Mouse (Mus musculus) liver, postnatal 0 days (tissue): ENCODE data around the gene Gm11027. TPM values are rescaled to one million over a fixed set of nuclear protein-coding genes. Genes with fewer than 3 reads are reported as not detected.

Source experiments
- ATAC-seq: fragments of 200-750 bp; cut with Nextera tagmentation; 2 replicates; pipeline ENCODE4 v1.8.0; 2017; ENCODE audit warnings: mild to moderate bottlenecking, moderate library complexity
- DNase-seq: peaks from one replicate; pipeline ENCODE4 v3.0.0-alpha.2; 2016
- H3K27ac ChIP-seq: fragments of 300-500 bp; sonication (generic); 2 replicates; pipeline ENCODE4 v1.5.1; 2014; ENCODE audit warnings: antibody characterized with exemption, moderate library complexity, mild to moderate bottlenecking, low read depth
- H3K27me3 ChIP-seq: fragments of 300-500 bp; sonication (generic); 2 replicates; pipeline ENCODE4 v1.6.1; 2014; ENCODE audit warnings: low read length, control low read depth, mixed read lengths; ENCODE audit not compliant: insufficient read depth
- H3K36me3 ChIP-seq: fragments of 300-500 bp; sonication (generic); replicated peaks from 2 replicates; pipeline ENCODE4 v1.6.1; 2014; ENCODE audit warnings: mild to moderate bottlenecking, control low read depth, low read length, moderate library complexity, mixed read lengths; ENCODE audit not compliant: insufficient read depth
- H3K4me1 ChIP-seq: fragments of 300-500 bp; sonication (generic); 2 replicates; pipeline ENCODE4 v1.6.1; 2014; ENCODE audit warnings: antibody characterized with exemption, mild to moderate bottlenecking, control low read depth; ENCODE audit not compliant: insufficient read depth
- H3K4me2 ChIP-seq: fragments of 300-500 bp; sonication (generic); 2 replicates; pipeline ENCODE4 v1.6.1; 2014; ENCODE audit warnings: low read depth, mild to moderate bottlenecking, low read length, moderate library complexity, mixed read lengths
- H3K4me3 ChIP-seq: fragments of 300-500 bp; sonication (generic); 2 replicates; pipeline ENCODE4 v1.5.1; 2014; ENCODE audit warnings: low read depth, low read length
- H3K9ac ChIP-seq: fragments of 300-500 bp; sonication (generic); replicated peaks from 2 replicates; pipeline ENCODE4 v1.6.1; 2014; ENCODE audit warnings: mild to moderate bottlenecking, moderate library complexity
- H3K9me3 ChIP-seq: fragments of 300-500 bp; sonication (generic); 2 replicates; pipeline ENCODE4 v1.6.1; 2016; ENCODE audit warnings: mild to moderate bottlenecking, control low read depth, low read length, mixed read lengths
- CTCF ChIP-seq: sonication (generic); IDR thresholded peaks from 2 replicates; pipeline ENCODE4 v1.5.1; 2016; ENCODE audit warnings: antibody characterized with exemption, low read depth
- EP300 ChIP-seq: IDR thresholded peaks from 2 replicates; pipeline ENCODE4 v1.6.1; 2016; ENCODE audit warnings: antibody characterized with exemption, low read depth, mild to moderate bottlenecking
- WGBS: fragments of 180-500 bp; shearing (Covaris S2); extraction: QIAGEN DNeasy Blood & Tissue Kit; methylation state at CpG from one replicate; pipeline ENCODE4 v1.1.7; 2014; ENCODE audit not compliant: insufficient replicate concordance; 5-methylcytosine and 5-hydroxymethylcytosine counted together
- polyA plus RNA-seq: library from polyadenylated mRNA; unstranded; fragments of >200 nt; fragmentation: Nextera tagmentation; extraction: Ambion mirVana; gene quantifications from 2 replicates; pipeline ENCODE4 v1.2.1, GENCODE M21; 2015

Gene Gm11027
- polyA plus RNA-seq, 1 experiment from 2014 or later = not detected

DNA sequence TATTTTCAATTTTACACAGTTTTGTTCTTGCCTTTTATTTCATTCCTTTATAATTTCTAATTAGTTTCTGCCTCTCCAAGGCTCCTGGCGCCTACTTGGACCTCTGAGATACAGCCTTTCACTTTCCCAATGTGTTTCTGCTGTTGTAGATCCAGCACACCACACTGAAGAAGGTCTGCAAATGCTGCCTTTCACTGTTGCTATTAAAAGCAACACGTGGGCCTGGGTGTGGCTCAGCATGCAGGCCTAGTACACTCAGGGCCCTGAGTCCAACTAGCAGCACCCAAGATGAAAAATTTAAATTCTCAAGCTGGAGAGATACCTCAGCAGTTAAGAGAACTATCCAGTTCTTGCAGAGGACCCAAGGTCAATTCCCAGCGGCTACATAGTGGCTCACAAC is 38.5 kb upstream of the Gm11027 start:
- 63% methylated on average over 3 of the region's 3 CpGs for WGBS
- H3K9me3 ChIP-seq = no peaks in the 10 kb centered on the region
- no peak overlapping the region for H3K9ac ChIP-seq
- DNase-seq (no peak), ATAC-seq (no peak)
- no peak overlapping the region for H3K4me3 ChIP-seq
- no peak overlapping the region for H3K4me2 ChIP-seq
- no peak overlapping the region for H3K27ac ChIP-seq
- no peaks in the 10 kb centered on the region for H3K27me3 ChIP-seq
- H3K4me1 ChIP-seq = no peaks in the 10 kb centered on the region
- TF ChIP-seq EP300 (no peak), CTCF (no peak)
- H3K36me3 ChIP-seq = 0 out of 2 replicates have a peak, but pooled peaks cover 5% of the 10 kb centered on the region

DNA sequence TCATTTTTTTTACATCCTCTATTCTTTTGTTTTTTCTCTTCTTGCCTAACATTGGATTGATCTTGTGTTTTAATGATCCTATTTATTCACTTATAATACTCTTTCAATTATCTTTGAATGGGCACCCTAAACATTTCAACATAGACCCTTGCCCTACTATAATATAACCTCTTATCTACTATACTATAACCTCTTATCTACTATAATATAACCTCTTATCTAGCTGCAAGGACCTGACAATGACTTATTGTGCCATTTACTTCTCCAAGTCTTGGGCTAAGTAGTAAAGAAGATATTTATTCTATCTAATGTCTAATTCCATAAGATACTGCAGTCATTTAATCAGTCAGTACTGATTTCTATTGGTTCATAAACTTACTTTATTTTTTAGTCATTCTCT is 36.8 kb upstream of the Gm11027 start:
- H3K4me1 ChIP-seq = no peaks in the 10 kb centered on the region
- H3K27ac ChIP-seq = no peak overlapping the region
- no peak for TF ChIP-seq EP300
- no peak for TF ChIP-seq CTCF
- no peaks in the 10 kb centered on the region for H3K27me3 ChIP-seq
- H3K36me3 ChIP-seq = 0 out of 2 replicates have a peak, but pooled peaks cover 5% of the 10 kb centered on the region
- ATAC-seq = no peak
- H3K4me3 ChIP-seq = no peak overlapping the region
- no peak for DNase-seq
- H3K9me3 ChIP-seq = no peaks in the 10 kb centered on the region
- no peak overlapping the region for H3K4me2 ChIP-seq
- no peak overlapping the region for H3K9ac ChIP-seq

DNA sequence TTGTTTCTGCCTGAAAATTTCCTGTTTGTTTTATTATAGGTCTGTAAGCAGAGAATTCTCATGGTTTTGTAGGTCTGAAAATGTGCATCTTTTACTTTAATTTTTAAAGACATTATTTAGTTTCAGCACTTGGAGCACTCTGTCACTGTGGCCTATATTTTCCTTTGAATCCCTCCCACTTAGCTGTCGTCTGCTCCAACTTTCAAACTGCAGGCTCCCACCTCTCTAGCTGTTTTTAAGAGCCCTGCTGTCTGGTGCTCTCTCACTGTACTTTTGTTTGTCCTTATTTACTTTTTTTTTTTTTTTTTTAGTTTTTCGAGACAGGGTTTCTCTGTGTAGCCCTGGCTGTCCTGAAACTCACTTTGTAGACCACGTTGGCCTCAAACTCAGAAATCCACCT is 36.4 kb upstream of the Gm11027 start:
- Histone ChIP-seq H3K9ac (no peak overlapping the region), H3K27ac (no peak overlapping the region), H3K9me3 (no peaks in the 10 kb centered on the region), H3K36me3 (0 out of 2 replicates have a peak, but pooled peaks cover 5% of the 10 kb centered on the region), H3K4me1 (no peaks in the 10 kb centered on the region), H3K4me2 (no peak overlapping the region), H3K27me3 (no peaks in the 10 kb centered on the region), H3K4me3 (no peak overlapping the region)
- 76% methylated on average over 3 of the region's 3 CpGs for WGBS
- TF ChIP-seq EP300 = no peak
- TF ChIP-seq CTCF = no peak
- no peak for DNase-seq
- no peak for ATAC-seq

DNA sequence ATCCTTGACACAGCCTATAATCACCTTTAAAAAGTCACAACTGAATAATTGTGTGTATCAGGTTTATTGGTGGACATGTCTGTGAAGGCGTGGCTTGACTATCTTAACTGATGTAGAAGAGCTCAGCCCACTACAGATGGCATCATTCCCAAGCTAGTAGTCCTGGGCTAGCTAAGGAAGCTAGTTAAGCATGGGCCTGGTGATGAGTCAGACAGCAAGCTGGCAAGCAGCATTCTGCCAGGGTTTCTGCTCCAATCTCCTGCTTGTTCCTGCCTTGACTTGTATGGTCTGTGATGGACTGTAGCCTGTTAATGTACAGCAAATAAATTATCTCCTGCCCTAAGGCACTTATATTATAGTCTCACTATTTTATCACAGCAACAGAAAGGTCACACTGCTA is 30.6 kb upstream of the Gm11027 start:
- no peak for TF ChIP-seq EP300
- TF ChIP-seq CTCF = no peak
- no peaks in the 10 kb centered on the region for H3K9me3 ChIP-seq
- no peaks in the 10 kb centered on the region for H3K27me3 ChIP-seq
- WGBS = 66% methylated on average over 1 of the region's 1 CpGs
- ATAC-seq = no peak
- no peak overlapping the region for H3K27ac ChIP-seq
- no peak overlapping the region for H3K9ac ChIP-seq
- no peak overlapping the region for H3K4me2 ChIP-seq
- H3K36me3 ChIP-seq = 0 out of 2 replicates have a peak, but pooled peaks cover 7% of the 10 kb centered on the region
- DNase-seq = no peak
- no peaks in the 10 kb centered on the region for H3K4me1 ChIP-seq
- no peak overlapping the region for H3K4me3 ChIP-seq

DNA sequence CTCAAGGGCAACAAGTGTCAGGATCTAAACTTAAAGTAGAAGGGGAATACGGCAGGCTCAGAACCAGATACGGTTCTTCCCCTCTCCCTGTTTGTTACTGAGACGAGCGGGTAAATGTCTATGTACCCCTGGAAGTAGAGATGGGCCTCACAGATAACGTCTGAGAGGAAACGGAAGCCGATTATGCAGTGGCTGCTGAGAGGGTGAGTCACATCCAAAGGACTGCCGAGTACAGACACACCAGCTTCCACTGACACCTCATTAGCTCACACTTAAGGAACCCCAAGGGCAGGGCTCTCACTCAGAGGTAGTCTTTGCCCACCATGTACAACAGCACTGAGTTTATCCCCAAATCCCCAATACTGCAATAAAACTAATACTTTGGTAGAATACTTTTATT is 20.5 kb upstream of the Gm11027 start:
- no peak overlapping the region for H3K4me2 ChIP-seq
- H3K27me3 ChIP-seq = no peaks in the 10 kb centered on the region
- 0 out of 2 replicates have a peak, but pooled peaks cover 3% of the 10 kb centered on the region for H3K36me3 ChIP-seq
- no peak overlapping the region for H3K9ac ChIP-seq
- H3K4me1 ChIP-seq = no peaks in the 10 kb centered on the region; the same call in 1 of the 2 replicates
- H3K27ac ChIP-seq = no peak overlapping the region
- DNase-seq (no peak), ATAC-seq (peak; percentile 41; the same call in 1 of the 2 replicates)
- no peaks in the 10 kb centered on the region for H3K9me3 ChIP-seq
- no peak overlapping the region for H3K4me3 ChIP-seq
- no peak for TF ChIP-seq CTCF
- no peak for TF ChIP-seq EP300
- WGBS = 26% methylated on average over 8 of the region's 8 CpGs

DNA sequence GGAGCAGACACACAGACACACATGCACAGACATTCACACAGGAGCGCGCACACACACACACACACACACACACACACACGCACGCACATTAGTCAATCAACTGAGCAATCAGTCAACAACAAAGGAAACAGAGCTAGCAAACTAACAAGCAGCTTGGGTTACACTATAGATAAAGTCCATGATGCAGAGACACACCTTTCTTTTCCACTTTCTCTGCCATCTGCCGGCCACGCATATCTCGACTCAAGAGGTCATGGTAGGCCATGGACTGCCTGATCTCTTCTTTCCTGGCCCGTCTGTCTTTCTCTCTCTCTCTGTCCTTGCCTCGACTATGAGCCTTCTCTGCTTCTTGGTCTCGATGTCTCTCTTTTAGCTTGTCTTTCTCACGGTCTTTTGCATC is 19.6 kb upstream of the Gm11027 start:
- 66% methylated on average over 11 of the region's 11 CpGs for WGBS
- Histone ChIP-seq H3K27ac (no peak overlapping the region), H3K9ac (no peak overlapping the region), H3K4me1 (no peaks in the 10 kb centered on the region; the same call in 1 of the 2 replicates), H3K27me3 (no peaks in the 10 kb centered on the region), H3K4me2 (no peak overlapping the region), H3K36me3 (0 out of 2 replicates have a peak, but pooled peaks cover 3% of the 10 kb centered on the region), H3K4me3 (no peak overlapping the region), H3K9me3 (no peaks in the 10 kb centered on the region)
- no peak for ATAC-seq
- TF ChIP-seq CTCF (no peak), EP300 (no peak)
- DNase-seq = no peak

DNA sequence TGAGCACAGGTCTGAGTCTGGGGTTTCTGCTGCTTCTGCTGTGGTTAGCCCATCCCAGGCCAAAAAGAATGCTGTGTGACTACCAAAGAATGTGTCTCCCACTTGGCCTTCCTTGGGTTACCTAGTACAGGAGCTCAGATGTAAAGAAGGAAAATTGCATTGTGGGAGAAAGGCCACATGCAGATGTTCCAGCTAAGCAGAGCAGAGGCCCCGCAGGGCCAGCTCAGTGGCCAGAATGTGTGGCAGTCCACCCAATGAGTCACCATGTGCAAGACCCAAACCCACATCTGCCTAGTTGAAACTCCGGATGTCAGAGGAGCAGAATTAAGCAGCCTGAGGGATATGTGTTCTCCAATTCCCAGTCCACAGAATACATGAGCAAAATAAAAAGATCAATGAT is 16.9 kb upstream of the Gm11027 start:
- DNase-seq (no peak), ATAC-seq (no peak)
- no peaks in the 10 kb centered on the region for H3K36me3 ChIP-seq
- no peak overlapping the region for H3K27ac ChIP-seq
- H3K4me3 ChIP-seq = no peak overlapping the region
- WGBS = 79% methylated on average over 2 of the region's 2 CpGs
- H3K9me3 ChIP-seq = no peaks in the 10 kb centered on the region
- peaks cover 6% of the 10 kb centered on the region for H3K4me1 ChIP-seq
- H3K9ac ChIP-seq = no peak overlapping the region
- H3K4me2 ChIP-seq = no peak overlapping the region
- no peak for TF ChIP-seq CTCF
- no peak for TF ChIP-seq EP300
- no peaks in the 10 kb centered on the region for H3K27me3 ChIP-seq
